Mouse (Mus musculus) spleen, adult 12 weeks (tissue): ENCODE data around the gene Ankrd13c.
A peak's percentile ranks its signal among the peaks of the same experiment; 100 is the strongest.
"Not testable (repeated sequence)": the region's sequence is repeated elsewhere in the genome, so short reads cannot be mapped to it uniquely, and the experiment has no call there.

ENCODE experiments used
- DNase-seq: peaks from one replicate; pipeline ENCODE4 v3.0.0; 2022; ENCODE audit warnings: low spot score

The Ankrd13c gene

GRCm38 (mm10) chr3:157946843-157947358 is at the start of gene Ankrd13c:
TSS of gene Ankrd13c (plus strand) at chr3:157947239.
- DNase-seq: peak; percentile 88

GRCm38 (mm10) chr3:157897645-157898044 is 49.4 kb upstream of the Ankrd13c start:
- no peak for DNase-seq

- DNase-seq: no peak
These were observed 47.1 kb upstream of the Ankrd13c start for GRCm38 (mm10) chr3:157899986-157900385.

GRCm38 (mm10) chr3:157901721-157902120 is 45.3 kb upstream of the Ankrd13c start:
- DNase-seq: no peak

- DNase-seq: no peak
These were observed 38.9 kb upstream of the Ankrd13c start for GRCm38 (mm10) chr3:157908166-157908565.

- no peak for DNase-seq
These were observed 36.8 kb upstream of the Ankrd13c start for GRCm38 (mm10) chr3:157910262-157910661.

- no peak for DNase-seq
These were observed 34.9 kb upstream of the Ankrd13c start for GRCm38 (mm10) chr3:157912155-157912554.

GRCm38 (mm10) chr3:157916336-157916735 is 30.7 kb upstream of the Ankrd13c start:
- DNase-seq: no peak

GRCm38 (mm10) chr3:157921376-157921775 is 25.7 kb upstream of the Ankrd13c start:
- no peak for DNase-seq

- DNase-seq: no peak
These were observed 23.7 kb upstream of the Ankrd13c start for GRCm38 (mm10) chr3:157923268-157923835.

GRCm38 (mm10) chr3:157924692-157925328 is 22.2 kb upstream of the Ankrd13c start, which contains the start of gene Cth:
TSS of gene Cth (minus strand) at chr3:157925077.
- peak; percentile 56 for DNase-seq

GRCm38 (mm10) chr3:157925706-157926510 is 21.1 kb upstream of the Ankrd13c start:
- DNase-seq: no peak

- no peak for DNase-seq
These were observed 20.3 kb upstream of the Ankrd13c start for GRCm38 (mm10) chr3:157926761-157927160.

GRCm38 (mm10) chr3:157928731-157929130 is 18.3 kb upstream of the Ankrd13c start:
- no peak for DNase-seq

GRCm38 (mm10) chr3:157929417-157929816 is 17.6 kb upstream of the Ankrd13c start:
- no peak for DNase-seq

- no peak for DNase-seq
These were observed 15.4 kb upstream of the Ankrd13c start for GRCm38 (mm10) chr3:157931592-157931991.

GRCm38 (mm10) chr3:157932074-157932473 is 15.0 kb upstream of the Ankrd13c start:
- no peak for DNase-seq

GRCm38 (mm10) chr3:157933223-157933622 is 13.8 kb upstream of the Ankrd13c start:
- not testable (repeated sequence) for DNase-seq

GRCm38 (mm10) chr3:157934301-157934823 is 12.7 kb upstream of the Ankrd13c start:
- no peak for DNase-seq

GRCm38 (mm10) chr3:157938585-157938984 is 8.5 kb upstream of the Ankrd13c start:
- no peak for DNase-seq

- DNase-seq: peak; percentile 53
These were observed 593 bp downstream of the Ankrd13c start for GRCm38 (mm10) chr3:157947383-157948280.
